Mouse (Mus musculus): Measurements from ENCODE around the gene Aox4. TPM values are rescaled to one million over a fixed set of nuclear protein-coding genes. Genes with fewer than 3 reads are reported as not detected.

Gene Aox4
- total RNA-seq, 2 experiments from 2014 or later = not detected

GRCm38 (mm10) chr1:58248518-58248917 is 38.3 kb downstream of the Aox4 start:
- no peak for DNase-seq

- no peak for DNase-seq
Measured at GRCm38 (mm10) chr1:58253466-58253865, 43.3 kb downstream of the Aox4 start.

GRCm38 (mm10) chr1:58257195-58257991 is 47.2 kb downstream of the Aox4 start:
- DNase-seq = no peak

- no peak for DNase-seq
Measured at GRCm38 (mm10) chr1:58260311-58260710, 50.1 kb downstream of the Aox4 start.

- DNase-seq = no peak
Measured at GRCm38 (mm10) chr1:58268231-58268630, 58.0 kb downstream of the Aox4 start.

GRCm38 (mm10) chr1:58270807-58271569 is 60.8 kb downstream of the Aox4 start:
- peak; percentile 66 for DNase-seq

GRCm38 (mm10) chr1:58275879-58276278 is 65.7 kb downstream of the Aox4 start:
- DNase-seq = no peak

GRCm38 (mm10) chr1:58278026-58278425 is 67.8 kb downstream of the Aox4 start, which contains the start of gene Aox2:
Aox2 (plus strand) TSS chr1:58278326.
- no peak for DNase-seq

GRCm38 (mm10) chr1:58278513-58278912 is 68.3 kb downstream of the Aox4 start:
- no peak for DNase-seq

- no peak for DNase-seq
Measured at GRCm38 (mm10) chr1:58280381-58280780, 70.2 kb downstream of the Aox4 start.

- DNase-seq = no peak
Measured at GRCm38 (mm10) chr1:58280939-58281624, 70.9 kb downstream of the Aox4 start.

GRCm38 (mm10) chr1:58281625-58281988 is 71.4 kb downstream of the Aox4 start:
- DNase-seq = no peak

GRCm38 (mm10) chr1:58284505-58284904 is 74.3 kb downstream of the Aox4 start:
- no peak for DNase-seq

GRCm38 (mm10) chr1:58288091-58288490 is 77.9 kb downstream of the Aox4 start:
- DNase-seq = no peak

GRCm38 (mm10) chr1:58289863-58290469 is 79.8 kb downstream of the Aox4 start:
- DNase-seq = no peak

GRCm38 (mm10) chr1:58291394-58292300 is 81.5 kb downstream of the Aox4 start:
- peak; percentile 39 for DNase-seq

- DNase-seq = no peak
Measured at GRCm38 (mm10) chr1:58294730-58295129, 84.5 kb downstream of the Aox4 start.

GRCm38 (mm10) chr1:58296278-58296677 is 86.1 kb downstream of the Aox4 start:
- DNase-seq = peak; percentile 80

- peak; percentile 2 for DNase-seq
Measured at GRCm38 (mm10) chr1:58296821-58297220, 86.6 kb downstream of the Aox4 start.

GRCm38 (mm10) chr1:58298347-58298746 is 88.2 kb downstream of the Aox4 start:
- DNase-seq = no peak

- DNase-seq = no peak
Measured at GRCm38 (mm10) chr1:58301073-58301472, 90.9 kb downstream of the Aox4 start.

- DNase-seq = no peak
Measured at GRCm38 (mm10) chr1:58302015-58302414, 91.8 kb downstream of the Aox4 start.
